ENCODE assay signal across 13 mouse cellular contexts in the genomic region with DNA sequence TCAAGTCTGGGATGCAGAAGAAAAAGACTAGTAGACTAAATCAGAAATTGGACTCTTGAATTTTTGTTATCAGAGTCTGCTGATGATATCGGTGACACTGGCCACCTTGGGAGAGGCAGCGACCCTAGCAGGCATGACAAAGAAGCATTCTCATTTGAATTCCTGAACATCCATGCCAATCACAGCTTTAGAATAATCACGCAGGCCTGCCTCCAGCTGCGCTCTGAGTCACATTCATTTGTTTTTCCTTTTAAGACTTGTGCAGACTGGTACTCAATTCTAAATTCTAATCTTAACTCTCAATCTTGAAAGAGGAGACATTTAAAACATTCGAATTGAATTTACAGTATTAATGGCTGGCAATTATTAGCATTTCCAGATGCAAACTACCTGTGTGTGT.
"Had no signal": no experiment of that assay in that cellular context is flagged by ENCODE, and none has a peak within 500 bp of the region (broad histone marks: within the 10 kb centered on the region; RNA-seq: fewer than 3 reads in every experiment).

No protein-coding gene starts in this region.

- DNase-seq: kidney, adult 9 months; kidney, postnatal 4 days; liver; lung, adult 18-20 months; right cerebral cortex, postnatal 14 days; thymus, adult 2 months; thymus, postnatal 25 days had no signal

- H3K36me3 ChIP-seq: limb, embryonic 12.5 days; midbrain, embryonic 15.5 days; neural tube, embryonic 13.5 days; stomach, embryonic 15.5 days had no signal

- H3K9ac ChIP-seq: limb, embryonic 12.5 days; liver, embryonic 14.5 days; midbrain, embryonic 15.5 days; neural tube, embryonic 13.5 days; stomach, embryonic 15.5 days had no signal

- ATAC-seq: intestine, postnatal 0 days; midbrain, embryonic 15.5 days had no signal

- H3K4me2 ChIP-seq: limb, embryonic 12.5 days; midbrain, embryonic 15.5 days; neural tube, embryonic 13.5 days; stomach, embryonic 15.5 days had no signal

- H3K27ac ChIP-seq: liver, embryonic 14.5 days; midbrain, embryonic 15.5 days; neural tube, embryonic 13.5 days; stomach, embryonic 15.5 days had no signal

- H3K9me3 ChIP-seq: limb, embryonic 12.5 days; midbrain, embryonic 15.5 days; neural tube, embryonic 13.5 days; stomach, embryonic 15.5 days had no signal

- H3K27me3 ChIP-seq: limb, embryonic 12.5 days; midbrain, embryonic 15.5 days; neural tube, embryonic 13.5 days; stomach, embryonic 15.5 days had no signal

- H3K4me3 ChIP-seq: limb, embryonic 12.5 days; midbrain, embryonic 15.5 days; neural tube, embryonic 13.5 days; stomach, embryonic 15.5 days had no signal
